Comparison of ENCODE assay signal across 7 mouse cellular contexts in the genomic region with DNA sequence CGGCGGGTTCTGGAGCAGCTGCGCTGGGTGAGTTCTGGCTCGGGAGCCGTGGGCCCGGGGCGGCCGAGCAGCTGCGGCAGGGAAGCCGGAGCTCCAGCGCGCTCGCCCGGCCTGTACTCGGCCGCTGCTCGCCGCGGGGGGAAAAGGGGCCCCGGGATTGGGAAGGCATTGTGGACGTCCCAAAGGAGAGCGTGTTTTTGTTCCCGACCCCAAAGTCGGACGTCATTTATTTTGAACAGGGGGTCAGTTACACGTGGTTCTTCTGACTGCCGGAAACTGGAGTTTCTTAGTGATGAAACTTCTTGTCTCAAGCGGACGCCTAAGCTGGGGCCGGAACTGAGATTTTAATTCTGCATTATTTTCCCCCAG. TPM values are rescaled to one million over a fixed set of nuclear protein-coding genes. Genes with fewer than 3 reads are reported as not detected.
DNase-seq lines count a peak whose midpoint lies in the region; ATAC-seq and TF ChIP-seq lines count a peak whose summit lies in the region.

No protein-coding gene starts in this region.

- no peaks in the 10 kb centered on the region for H3K36me3 ChIP-seq in thymus, adult 2 months (ENCODE audit: control insufficient read depth, insufficient read depth, low read length)
- H3K36me3 ChIP-seq in embryonic facial prominence, embryonic 11.5 days (replicated peaks; ENCODE audit: control insufficient read depth, insufficient read depth, low read depth, low read length) = no peaks in the 10 kb centered on the region
- no peaks in the 10 kb centered on the region for H3K36me3 ChIP-seq in intestine, embryonic 15.5 days
- no peaks in the 10 kb centered on the region for H3K36me3 ChIP-seq in midbrain, postnatal 0 days (ENCODE audit: insufficient read depth, low read length)

- H3K4me3 ChIP-seq in thymus, adult 2 months (ENCODE audit: control insufficient read depth, insufficient read depth, low read length) = peak overlapping the region; percentile 73
- peak overlapping the region; percentile 82 for H3K4me3 ChIP-seq in embryonic facial prominence, embryonic 11.5 days (ENCODE audit: low read depth, low read length)
- H3K4me3 ChIP-seq in intestine, embryonic 15.5 days (replicated peaks) = peak overlapping the region; percentile 95
- H3K4me3 ChIP-seq in midbrain, postnatal 0 days (ENCODE audit: low read depth, low read length) = peak overlapping the region; percentile 85

- peak overlapping the region; percentile 93 for H3K9ac ChIP-seq in embryonic facial prominence, embryonic 11.5 days (replicated peaks; ENCODE audit: low read length)
- peak overlapping the region; percentile 95 for H3K9ac ChIP-seq in intestine, embryonic 15.5 days
- H3K9ac ChIP-seq in midbrain, postnatal 0 days (replicated peaks; ENCODE audit: low read length, poor library complexity, severe bottlenecking) = peak overlapping the region; percentile 79

- peak overlapping the region; percentile 10; the same call in 1 of the 2 replicates for H3K27ac ChIP-seq in thymus, adult 2 months (ENCODE audit: control insufficient read depth, insufficient read depth, low read length)
- peak overlapping the region; percentile 92 for H3K27ac ChIP-seq in embryonic facial prominence, embryonic 11.5 days (replicated peaks; ENCODE audit: low read depth, low read length)
- peak overlapping the region; percentile 98 for H3K27ac ChIP-seq in intestine, embryonic 15.5 days
- H3K27ac ChIP-seq in midbrain, postnatal 0 days (ENCODE audit: low read depth, low read length) = peak overlapping the region; percentile 78

- under 1% methylated on average over 30 of the region's 30 CpGs for WGBS in thymus, adult 2 months
- WGBS in embryonic facial prominence, embryonic 11.5 days = under 1% methylated on average over 23 of the region's 30 CpGs
- 0% methylated on average over 29 of the region's 30 CpGs for WGBS in intestine, embryonic 15.5 days
- WGBS in midbrain, postnatal 0 days = under 1% methylated on average over 28 of the region's 30 CpGs

- peaks cover 13% of the 10 kb centered on the region for H3K4me1 ChIP-seq in thymus, adult 2 months (replicated peaks; ENCODE audit: control insufficient read depth, insufficient read depth, low read length)
- no peaks in the 10 kb centered on the region; the same call in 1 of the 2 replicates for H3K4me1 ChIP-seq in embryonic facial prominence, embryonic 11.5 days (ENCODE audit: control insufficient read depth, insufficient read depth, low read length)
- peaks cover 19% of the 10 kb centered on the region for H3K4me1 ChIP-seq in intestine, embryonic 15.5 days (replicated peaks)
- peaks cover 9% of the 10 kb centered on the region for H3K4me1 ChIP-seq in midbrain, postnatal 0 days (ENCODE audit: insufficient read depth, low read length)

- H3K27me3 ChIP-seq in thymus, adult 2 months (ENCODE audit: control insufficient read depth, insufficient read depth, low read length) = no peaks in the 10 kb centered on the region
- H3K27me3 ChIP-seq in embryonic facial prominence, embryonic 11.5 days (ENCODE audit: control insufficient read depth, insufficient read depth, low read length) = no peaks in the 10 kb centered on the region
- no peaks in the 10 kb centered on the region for H3K27me3 ChIP-seq in intestine, embryonic 15.5 days (replicated peaks)
- no peaks in the 10 kb centered on the region for H3K27me3 ChIP-seq in midbrain, postnatal 0 days (ENCODE audit: insufficient read depth, low read length)

- H3K9me3 ChIP-seq in embryonic facial prominence, embryonic 11.5 days (replicated peaks; ENCODE audit: control insufficient read depth, low read length) = no peaks in the 10 kb centered on the region
- no peaks in the 10 kb centered on the region for H3K9me3 ChIP-seq in intestine, embryonic 15.5 days
- no peaks in the 10 kb centered on the region for H3K9me3 ChIP-seq in midbrain, postnatal 0 days (ENCODE audit: low read length)

- peak; percentile 44 for ATAC-seq in embryonic facial prominence, embryonic 11.5 days (replicated peaks; ENCODE audit: insufficient number of reproducible peaks, low FRiP score, low TSS enrichment, low read depth)
- no peak for ATAC-seq in intestine, embryonic 15.5 days
- ATAC-seq in midbrain, postnatal 0 days (ENCODE audit: low FRiP score) = peak; percentile 65; the same call in 1 of the 2 replicates

- H3K4me2 ChIP-seq in embryonic facial prominence, embryonic 11.5 days (ENCODE audit: low read depth, low read length) = peak overlapping the region; percentile 40
- peak overlapping the region; percentile 83 for H3K4me2 ChIP-seq in intestine, embryonic 15.5 days (replicated peaks)
- H3K4me2 ChIP-seq in midbrain, postnatal 0 days (ENCODE audit: low read depth, low read length, poor library complexity, severe bottlenecking) = peak overlapping the region; percentile 73

- 0 out of 2 replicates have a peak, but pooled peaks have one; percentile 2 for TF ChIP-seq CTCF in thymus, adult 2 months (IDR thresholded peaks at IDR 0.05; ENCODE audit: borderline replicate concordance, control insufficient read depth, extremely low read depth, insufficient read depth, low read length, poor library complexity)
- TF ChIP-seq CTCF in midbrain, postnatal 0 days (IDR thresholded peaks at IDR 0.05) = no peak

- TF ChIP-seq POLR2A in thymus, adult 2 months (IDR thresholded peaks at IDR 0.05; ENCODE audit: control insufficient read depth, extremely low read depth, insufficient read depth, low read length, poor library complexity) = no peak

- DNase-seq in thymus, adult 2 months = no peak
- DNase-seq in thymus, postnatal 14 days = no peak
- peak; percentile 74 for DNase-seq in embryonic facial prominence, embryonic 11.5 days (ENCODE audit: low spot score)
- peak; percentile 65 for DNase-seq in midbrain, postnatal 0 days (ENCODE audit: low spot score)
- DNase-seq in right cerebral cortex, postnatal 4 days = no peak
- DNase-seq in right cerebral cortex, adult 2 months (ENCODE audit: low spot score in 2 of 2) = no peak

RNA-seq across cellular contexts. Expression of a gene that starts 36.0 kb away (rescaled TPM):
- polyA plus RNA-seq in thymus, adult 2 months (2012; rRNA removed) = 67.8 and 68.0 TPM in 2 replicates
- 62.8 and 71.9 TPM in 2 replicates for polyA plus RNA-seq in embryonic facial prominence, embryonic 11.5 days (2014; fragmentation: Nextera tagmentation; extraction: Ambion mirVana)
- 84.2 and 102 TPM in 2 replicates for polyA plus RNA-seq in intestine, embryonic 15.5 days (2015; fragmentation: Nextera tagmentation; extraction: Ambion mirVana)
- 21.6 and 36.1 TPM in 2 replicates for total RNA-seq in midbrain, postnatal 0 days (2014; rRNA removed)
- 24.7 and 34.2 TPM in 2 replicates for polyA plus RNA-seq in midbrain, postnatal 0 days (2015; fragmentation: Nextera tagmentation; extraction: Ambion mirVana)

Comparison
In these comparisons a context has a peak if more than half of its experiments do, and no peak if none do; other contexts are left out.
1. DNase-seq: peak in embryonic facial prominence, embryonic 11.5 days (single experiment) and midbrain, postnatal 0 days (single experiment); none in thymus, adult 2 months (single experiment), thymus, postnatal 14 days (single experiment), right cerebral cortex, postnatal 4 days (single experiment) and right cerebral cortex, adult 2 months (0 of 2).
2. H3K27ac ChIP-seq: peak in every context shown above with its lines; median percentile 98 in intestine, embryonic 15.5 days; 92 in embryonic facial prominence, embryonic 11.5 days; 78 in midbrain, postnatal 0 days; 10 in thymus, adult 2 months.
3. Peak in every context shown above with its lines, with median percentiles within 50 percentile points of each other: H3K4me3 ChIP-seq, H3K4me2 ChIP-seq and H3K9ac ChIP-seq.